Mouse (Mus musculus): ENCODE measurements around the gene Klhdc8b.

Gene Klhdc8b

DNA sequence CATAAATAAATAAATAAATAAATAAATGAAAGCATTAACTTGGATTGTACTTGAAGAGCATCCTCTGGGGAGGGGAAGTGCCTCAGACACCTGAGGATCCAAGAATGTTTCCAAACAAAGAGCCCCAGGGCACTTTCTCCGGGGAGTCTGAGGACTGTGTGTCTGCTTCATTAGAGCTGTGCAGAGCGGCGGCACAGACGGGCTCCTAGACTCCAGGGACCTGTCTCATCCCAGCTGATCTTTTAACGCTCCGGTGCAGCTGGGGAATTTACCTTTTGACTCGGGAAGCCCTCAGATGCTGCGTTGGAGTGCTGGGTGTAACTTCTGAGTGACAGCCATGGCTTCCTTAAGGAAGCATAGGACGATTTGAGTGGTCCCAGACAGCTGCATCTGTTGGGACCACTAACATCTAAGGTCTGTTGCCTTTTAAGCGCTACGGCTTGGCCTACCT lies at the start of gene Klhdc8b:
Gene Klhdc8b (minus strand): TSS at position 401 of the 451 bp plus-strand sequence.
- DNase-seq (ENCODE audit: low read depth) = no peak

DNA sequence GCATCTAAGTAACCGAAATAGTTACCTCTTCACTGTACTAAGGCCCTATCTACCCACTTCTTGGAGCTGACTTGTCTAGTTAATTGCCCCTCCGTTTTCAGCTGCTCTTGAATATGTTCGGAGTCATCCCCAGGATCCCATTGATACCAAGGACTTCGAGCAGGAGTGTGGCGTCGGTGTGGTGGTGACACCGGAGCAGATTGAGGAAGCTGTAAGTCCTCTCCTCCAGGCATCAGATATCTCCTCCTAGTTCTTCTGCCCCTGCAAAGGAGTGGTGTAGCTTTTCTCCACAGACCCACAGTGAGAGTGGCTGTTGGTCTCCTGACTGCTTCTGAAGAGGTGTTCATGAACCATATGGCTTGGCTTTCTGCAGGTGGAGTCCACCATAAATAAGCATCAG lies 47.4 kb upstream of the Klhdc8b start:
- DNase-seq (ENCODE audit: low read depth) = no peak

DNA sequence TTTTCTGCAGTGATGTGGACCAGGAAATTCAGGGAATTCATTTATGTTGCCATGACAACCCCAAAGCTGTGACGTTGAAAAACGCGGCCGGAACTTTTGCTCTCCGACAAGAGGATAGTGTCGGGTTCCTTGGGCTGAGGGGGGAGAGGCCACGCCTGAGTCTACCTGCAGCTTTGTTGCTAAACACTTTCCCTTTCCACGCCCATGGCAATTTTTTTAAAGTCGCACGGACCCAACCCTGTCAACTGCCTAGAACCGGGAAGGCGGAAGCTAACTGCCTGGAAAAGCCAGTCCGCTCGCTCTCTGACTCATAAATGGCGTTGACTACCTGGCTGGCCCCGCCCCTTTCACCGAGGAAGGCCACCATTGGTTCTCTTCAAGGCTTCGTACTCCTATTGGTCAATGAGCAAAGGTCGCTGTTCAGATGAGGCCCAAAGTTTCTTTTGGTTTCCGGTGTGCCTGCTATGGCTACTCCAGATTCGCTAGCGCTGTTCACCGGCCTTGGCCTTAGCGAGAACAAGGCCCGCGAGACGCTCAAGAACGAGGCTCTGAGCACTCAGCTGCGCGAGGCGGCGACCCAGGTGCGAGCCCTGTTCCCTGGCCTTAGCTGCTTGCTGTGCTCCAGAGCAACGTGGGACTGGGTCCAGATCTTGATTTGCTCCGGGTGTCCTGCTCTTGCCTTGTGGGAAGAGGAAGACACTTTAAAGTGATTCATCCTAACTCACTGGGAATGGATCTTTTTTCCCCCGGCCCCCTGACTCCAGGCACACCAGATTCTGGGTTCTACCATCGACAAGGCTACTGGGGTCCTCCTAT lies 46.4 kb upstream of the Klhdc8b start, which contains the start of gene Qars:
Gene Qars (plus strand): TSS at position 88 of the 816 bp plus-strand sequence.
- DNase-seq (ENCODE audit: low read depth) = peak; percentile 91

DNA sequence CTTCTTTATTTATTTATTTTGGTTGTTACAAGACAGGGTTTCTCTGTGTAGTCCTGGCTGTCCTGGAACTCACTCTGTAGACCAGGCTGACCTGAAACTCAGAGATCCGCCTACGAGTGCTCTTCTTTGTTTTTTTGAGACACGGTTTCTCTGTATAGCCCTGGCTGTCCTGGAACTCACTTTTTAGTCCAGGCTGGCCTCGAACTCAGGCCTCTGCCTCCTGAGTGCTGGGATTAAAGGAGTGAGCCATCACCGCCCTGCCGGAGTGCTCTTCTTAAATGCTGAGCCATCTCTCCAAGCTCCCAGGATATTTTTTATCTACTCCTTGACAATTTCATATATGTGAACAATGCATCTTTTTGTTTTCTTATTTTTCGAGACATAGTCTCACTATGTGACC lies 45.5 kb upstream of the Klhdc8b start:
- no peak for DNase-seq (ENCODE audit: low read depth)

DNA sequence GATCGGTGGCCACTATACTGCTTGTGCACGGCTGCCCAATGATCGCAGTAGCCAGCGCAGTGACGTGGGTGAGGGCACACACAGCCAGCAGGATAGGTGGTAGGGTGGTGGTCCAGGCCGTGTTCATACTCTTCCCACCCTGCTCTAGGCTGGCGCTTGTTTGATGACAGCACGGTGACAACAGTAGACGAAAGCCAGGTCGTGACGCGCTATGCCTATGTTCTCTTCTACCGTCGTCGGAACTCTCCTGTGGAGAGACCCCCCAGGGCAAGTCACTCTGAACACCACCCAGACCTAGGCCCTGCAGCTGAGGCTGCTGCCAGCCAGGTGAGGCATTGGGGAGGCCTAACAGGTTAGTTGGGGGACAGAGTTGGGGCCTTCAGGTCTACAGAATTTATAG lies 38.6 kb upstream of the Klhdc8b start:
- no peak for DNase-seq (ENCODE audit: low read depth)

DNA sequence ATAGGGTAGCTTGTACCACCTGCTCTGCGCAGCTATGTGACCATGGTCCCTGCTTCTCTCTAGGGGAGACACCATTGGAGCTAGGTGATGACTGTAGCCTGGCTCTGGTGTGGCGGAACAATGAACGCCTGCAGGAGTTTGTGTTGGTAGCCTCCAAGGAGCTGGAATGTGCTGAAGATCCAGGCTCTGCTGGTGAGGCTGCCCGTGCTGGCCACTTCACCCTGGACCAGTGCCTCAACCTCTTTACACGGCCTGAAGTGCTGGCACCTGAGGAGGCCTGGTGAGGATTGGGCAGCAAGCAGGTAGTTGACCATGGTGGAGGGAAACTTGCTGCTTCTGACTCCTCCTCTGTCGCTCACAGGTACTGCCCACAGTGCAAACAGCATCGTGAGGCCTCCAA lies 37.9 kb upstream of the Klhdc8b start:
- DNase-seq (ENCODE audit: low read depth) = no peak

DNA sequence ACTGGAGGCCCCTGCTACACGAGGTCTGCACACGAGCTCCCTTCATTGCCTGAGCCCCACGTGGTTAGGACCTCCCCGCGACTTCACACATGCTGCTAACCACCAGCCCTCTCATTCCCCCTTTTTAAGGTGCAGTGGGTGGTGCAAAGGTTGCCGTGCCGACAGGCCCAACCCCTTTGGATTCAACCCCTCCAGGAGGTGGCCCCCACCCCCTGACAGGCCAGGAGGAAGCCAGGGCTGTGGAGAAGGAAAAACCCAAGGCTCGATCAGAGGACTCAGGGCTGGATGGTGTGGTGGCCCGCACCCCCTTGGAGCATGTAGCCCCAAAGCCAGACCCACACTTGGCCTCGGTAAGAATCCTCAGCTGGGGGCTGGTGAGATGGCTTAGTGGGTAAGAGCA lies 33.5 kb upstream of the Klhdc8b start:
- DNase-seq (ENCODE audit: low read depth) = no peak

DNA sequence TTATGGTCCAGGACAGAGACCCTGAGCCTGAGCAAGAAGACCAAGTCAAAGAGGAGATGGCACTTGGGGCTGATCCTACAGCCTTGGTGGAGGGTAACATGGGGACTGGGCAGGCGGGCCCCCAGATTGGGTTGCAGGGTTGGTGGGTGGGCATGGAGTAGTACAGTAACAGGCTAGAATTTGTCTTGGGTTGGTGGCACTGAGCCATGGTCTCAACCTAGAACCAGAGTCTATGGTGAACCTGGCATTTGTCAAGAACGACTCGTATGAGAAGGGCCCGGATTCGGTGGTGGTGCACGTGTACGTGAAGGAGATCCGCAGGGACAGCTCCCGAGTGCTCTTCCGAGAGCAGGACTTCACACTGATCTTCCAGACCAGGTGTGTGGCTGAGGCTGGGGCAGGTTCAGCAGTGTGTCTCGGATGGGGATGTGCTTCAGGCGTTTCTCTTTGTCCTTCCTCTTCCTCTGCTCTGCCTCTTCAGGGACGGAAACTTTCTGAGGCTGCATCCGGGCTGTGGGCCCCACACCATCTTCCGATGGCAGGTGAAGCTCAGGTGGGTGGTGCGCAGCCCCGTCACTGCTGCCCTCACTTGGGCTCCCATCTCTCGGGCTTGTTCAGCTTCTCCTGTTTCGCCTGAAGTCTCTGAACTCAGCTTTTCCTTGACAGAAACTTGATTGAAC lies 32.9 kb upstream of the Klhdc8b start:
- DNase-seq (ENCODE audit: low read depth) = no peak

DNA sequence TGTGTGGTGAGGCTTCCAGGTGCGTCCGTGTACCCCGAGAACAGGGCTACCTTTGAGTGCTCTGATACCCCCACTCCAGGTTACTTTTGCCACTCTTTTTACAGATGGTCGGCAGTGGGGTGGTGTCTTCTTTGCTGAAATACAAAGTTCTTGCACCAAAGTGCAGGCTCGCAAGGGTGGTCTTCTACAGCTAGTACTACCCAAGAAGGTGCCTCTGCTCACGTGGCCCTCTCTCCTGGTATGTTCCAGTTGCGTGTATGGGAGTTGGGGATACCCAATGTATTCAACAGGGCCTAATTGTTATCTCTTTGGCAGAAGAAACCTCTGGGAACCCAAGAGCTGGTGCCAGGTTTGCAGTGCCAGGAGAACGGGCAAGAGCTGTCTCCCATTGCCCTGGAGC lies 31.9 kb upstream of the Klhdc8b start:
- DNase-seq (ENCODE audit: low read depth) = no peak

DNA sequence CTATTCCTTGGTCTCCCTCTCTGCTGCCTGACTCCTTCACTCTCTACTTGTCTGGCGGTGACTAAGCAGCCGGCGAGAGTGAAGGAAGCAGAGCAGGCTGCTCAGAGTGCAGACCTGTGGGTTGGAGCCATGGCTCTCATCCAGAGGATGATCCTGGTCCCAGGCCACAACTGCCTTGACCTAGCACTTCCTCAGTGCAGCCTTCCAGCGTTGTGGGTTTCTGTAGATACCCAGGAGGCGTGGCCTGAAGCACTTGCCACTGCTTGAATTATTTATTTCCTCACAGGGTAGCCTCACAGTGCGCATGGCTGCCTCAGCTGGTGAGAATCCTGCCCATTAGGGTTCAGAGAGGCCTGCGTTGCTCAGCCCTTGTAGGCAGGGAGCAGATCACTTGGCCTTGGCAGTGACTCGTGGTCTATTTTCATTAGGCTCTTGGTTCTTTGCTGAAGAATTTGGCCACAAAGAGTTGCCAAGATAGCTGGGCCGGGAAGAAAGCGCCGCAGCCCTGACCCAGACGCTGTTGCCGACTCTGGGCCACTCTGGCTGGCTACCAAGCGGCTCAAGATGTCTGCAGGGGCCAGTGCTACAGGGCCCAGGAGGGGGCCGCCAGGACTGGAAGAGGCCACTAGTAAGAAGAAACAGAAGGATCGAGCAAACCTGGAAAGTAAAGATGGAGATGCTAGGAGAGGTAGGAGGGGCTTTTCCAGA lies 30.8 kb upstream of the Klhdc8b start:
- peak; percentile 36 for DNase-seq (ENCODE audit: low read depth)

DNA sequence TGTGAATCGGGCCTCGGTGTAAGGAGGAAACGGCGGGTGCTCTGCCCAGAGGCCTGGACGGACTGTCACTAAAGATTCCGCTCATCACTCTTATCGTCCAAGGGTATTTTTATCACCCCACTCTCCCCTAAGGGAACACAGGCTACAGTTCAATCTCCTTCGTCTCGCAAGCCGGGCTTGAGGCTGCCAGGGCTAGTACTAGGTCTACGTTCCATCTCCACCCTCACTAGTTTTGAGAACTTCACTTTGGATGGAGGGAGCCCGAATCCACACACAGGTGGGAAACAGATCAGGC lies 29.9 kb upstream of the Klhdc8b start:
- DNase-seq (ENCODE audit: low read depth) = no peak

DNA sequence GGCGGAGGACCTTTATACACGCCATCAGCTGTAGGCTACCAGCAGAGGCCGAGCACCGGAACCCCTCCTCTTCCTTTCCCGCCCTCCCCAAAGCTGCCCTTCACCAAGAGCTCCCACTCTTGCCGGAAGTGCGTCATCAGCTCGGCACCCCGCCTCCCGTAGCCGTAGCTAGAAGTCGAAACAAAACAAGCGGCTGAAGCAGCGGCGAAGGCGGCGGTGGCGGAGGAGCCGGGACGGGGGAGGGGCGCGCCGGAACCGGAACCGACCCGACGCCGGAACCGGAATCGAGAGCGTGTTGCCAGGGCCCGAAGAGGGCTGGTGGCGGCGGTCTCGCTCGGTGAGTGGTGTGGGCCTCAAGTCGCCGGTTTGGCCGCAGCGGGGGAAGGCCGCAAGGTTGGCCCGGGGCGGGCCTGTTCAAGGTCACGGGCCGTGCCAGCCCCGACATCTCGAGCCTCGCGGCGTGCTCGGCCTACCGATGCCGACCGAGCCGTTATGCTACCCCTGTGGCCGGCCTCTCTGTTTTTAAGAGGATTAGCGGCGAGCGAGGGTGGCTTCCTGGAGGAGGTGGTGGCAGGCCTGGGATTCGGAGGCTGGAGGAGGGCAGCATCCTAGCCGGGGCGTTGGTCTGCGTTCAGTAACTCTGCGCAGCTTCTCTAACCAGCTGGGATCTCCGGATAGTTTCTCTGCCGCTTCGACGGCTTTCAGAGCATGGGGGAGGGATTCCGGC lies 29.3 kb upstream of the Klhdc8b start, which contains the start of gene Usp19:
Gene Usp19 (plus strand): TSS at position 44 of the 727 bp plus-strand sequence.
- DNase-seq (ENCODE audit: low read depth) = peak; percentile 91

DNA sequence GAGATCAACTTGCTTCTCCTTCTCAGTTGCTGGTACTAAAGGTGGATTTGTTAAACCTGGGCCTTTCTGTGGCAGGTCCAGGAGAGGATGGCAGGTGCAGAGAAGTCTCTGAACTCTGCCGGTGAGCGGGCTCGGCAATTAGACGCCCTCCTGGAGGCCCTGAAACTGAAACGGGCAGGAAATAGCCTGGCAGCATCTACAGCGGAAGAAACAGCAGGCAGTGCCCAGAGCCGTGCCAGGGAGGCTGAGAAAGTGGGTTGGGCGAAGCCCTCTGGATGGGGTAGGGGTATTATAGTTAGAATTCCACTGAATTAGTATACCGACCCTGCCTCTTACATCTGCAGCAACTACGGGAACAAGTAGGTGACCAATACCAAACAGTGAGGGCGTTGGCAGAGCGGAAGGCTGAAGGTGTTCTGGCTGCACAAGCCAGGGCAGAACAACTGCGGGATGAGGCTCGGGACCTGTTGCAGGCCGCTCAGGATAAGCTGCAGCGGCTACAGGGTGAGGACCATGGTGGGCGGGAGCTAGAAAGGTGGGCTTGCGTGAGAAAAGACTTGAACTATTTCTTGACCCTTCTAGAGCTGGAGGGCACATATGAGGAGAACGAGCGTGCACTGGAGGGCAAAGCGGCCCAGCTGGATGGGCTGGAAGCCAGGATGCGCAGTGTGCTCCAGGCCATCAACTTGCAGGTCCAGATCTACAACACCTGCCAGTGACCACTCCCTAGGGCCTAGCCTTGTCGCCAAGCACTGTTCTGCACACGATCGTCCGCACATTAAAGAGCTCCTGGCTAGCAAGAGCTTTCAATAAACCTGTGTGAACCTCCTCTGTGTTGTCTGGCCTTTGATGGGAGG lies 28.5 kb upstream of the Klhdc8b start:
- DNase-seq (ENCODE audit: low read depth) = no peak

DNA sequence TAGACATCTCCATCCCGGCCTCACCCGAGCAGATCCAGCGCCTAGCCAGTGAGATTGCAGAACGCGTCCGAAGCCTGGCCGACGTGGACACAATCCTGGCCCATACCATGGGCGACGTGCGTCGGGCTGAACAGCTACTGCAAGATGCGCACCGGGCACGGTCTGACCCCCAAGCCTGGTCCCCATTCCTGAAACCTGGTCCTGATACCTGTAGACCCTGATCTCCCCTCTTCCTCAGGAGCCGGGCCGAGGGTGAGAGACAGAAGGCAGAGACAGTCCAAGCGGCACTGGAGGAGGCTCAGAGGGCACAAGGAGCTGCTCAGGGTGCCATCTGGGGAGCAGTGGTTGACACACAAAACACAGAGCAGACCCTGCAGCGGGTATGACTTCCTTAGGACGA lies 27.8 kb upstream of the Klhdc8b start:
- no peak for DNase-seq (ENCODE audit: low read depth)

DNA sequence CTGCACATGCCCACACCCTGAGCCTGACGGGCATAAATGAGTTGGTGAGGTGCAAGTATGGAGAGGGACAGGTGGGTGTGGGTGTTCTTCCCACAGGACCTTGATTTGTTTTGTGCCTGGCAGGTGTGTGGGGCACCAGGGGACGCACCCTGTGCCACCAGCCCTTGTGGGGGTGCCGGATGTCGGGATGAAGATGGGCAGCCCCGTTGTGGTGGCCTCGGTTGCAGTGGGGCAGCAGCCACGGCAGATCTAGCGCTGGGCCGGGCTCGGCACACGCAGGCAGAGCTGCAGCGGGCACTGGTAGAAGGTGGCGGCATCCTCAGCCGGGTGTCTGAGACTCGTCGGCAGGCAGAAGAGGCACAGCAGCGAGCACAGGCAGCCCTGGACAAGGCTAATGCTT lies 27.0 kb upstream of the Klhdc8b start:
- DNase-seq (ENCODE audit: low read depth) = no peak

DNA sequence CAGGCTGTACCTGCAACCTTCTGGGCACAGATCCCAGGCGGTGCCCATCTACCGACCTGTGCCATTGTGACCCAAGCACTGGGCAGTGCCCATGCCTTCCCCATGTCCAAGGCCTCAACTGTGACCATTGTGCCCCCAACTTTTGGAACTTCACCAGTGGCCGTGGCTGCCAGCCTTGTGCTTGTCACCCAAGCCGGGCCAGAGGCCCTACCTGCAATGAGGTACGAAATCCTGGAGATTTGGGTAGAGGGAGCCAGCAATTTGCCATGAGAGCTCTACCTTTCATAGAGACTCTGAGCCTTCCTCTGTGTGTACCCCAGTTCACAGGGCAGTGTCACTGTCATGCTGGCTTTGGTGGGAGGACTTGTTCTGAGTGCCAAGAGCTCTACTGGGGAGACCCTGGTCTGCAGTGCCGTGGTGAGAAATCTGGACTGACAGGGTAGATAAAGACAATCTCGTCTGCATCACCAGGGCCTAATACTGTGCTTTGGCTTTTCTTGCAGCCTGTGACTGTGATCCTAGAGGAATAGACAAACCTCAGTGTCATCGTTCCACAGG lies 25.7 kb upstream of the Klhdc8b start:
- DNase-seq (ENCODE audit: low read depth) = no peak

DNA sequence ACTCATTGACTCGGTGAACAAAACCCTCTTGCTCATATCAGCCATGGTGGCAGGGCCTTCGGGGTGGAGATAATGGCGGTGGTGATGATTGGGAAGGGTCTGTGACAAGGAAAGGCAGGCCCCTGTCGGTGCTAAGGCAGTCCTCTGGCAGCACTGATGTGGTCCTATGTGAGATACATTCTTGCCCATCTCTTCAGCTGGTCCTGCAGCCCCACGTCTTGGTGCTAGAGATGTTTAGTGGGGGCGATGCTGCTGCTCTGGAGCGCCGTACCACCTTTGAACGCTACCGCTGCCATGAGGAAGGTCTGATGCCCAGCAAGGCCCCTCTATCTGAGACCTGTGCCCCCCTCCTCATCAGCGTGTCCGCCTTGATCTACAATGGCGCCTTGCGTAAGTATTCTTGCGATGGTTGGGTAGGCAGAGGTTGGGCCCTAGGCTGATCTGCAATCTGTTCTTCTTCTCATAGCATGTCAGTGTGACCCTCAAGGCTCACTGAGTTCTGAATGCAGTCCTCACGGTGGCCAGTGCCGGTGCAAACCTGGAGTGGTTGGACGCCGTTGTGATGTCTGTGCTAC lies 24.0 kb upstream of the Klhdc8b start:
- no peak for DNase-seq (ENCODE audit: low read depth)

DNA sequence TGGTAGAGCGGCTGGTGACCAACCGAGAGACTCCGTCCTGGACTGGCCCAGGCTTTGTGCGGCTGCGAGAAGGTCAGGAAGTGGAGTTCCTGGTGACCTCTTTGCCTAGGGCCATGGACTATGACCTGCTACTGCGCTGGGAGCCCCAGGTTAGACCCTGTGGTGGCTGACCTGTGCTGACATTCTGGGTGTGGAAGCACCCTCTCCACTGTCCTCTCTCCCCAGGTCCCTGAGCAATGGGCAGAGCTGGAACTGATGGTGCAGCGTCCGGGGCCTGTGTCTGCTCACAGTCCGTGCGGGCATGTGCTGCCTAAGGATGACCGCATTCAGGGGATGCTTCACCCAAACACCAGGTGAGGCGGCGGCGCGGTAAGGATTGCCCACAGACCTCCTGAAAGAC lies 22.6 kb upstream of the Klhdc8b start:
- no peak for DNase-seq (ENCODE audit: low read depth)

DNA sequence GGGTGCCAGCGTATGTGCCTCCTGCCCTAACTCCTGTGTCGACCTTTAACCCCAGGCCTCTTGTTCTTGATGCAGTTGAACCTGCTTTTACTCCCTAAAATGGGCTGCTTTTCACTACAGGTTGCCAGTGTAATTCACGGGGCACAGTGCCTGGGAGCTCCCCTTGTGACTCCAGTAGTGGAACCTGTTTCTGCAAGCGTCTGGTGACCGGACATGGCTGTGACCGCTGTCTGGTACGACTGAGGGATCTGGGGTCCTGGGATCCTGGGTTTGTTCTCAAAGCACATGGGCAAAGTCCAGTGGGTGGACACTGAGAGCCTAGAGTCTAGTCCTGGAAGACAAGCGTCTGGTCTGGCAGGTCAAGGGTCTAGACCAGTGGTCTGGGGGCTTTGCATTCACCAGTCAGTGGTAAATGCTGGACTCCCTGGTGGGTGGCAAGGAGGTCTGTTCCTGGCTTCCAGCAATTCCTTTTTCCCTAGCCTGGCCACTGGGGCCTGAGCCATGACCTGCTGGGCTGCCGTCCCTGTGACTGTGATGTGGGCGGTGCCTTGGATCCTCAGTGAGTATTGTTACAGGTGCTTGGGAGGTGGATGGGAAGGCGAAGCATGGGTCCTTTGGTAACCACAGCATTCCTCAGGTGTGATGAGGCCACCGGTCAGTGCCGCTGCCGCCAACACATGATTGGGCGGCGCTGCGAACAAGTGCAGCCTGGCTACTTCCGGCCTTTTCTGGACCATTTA lies 21.8 kb upstream of the Klhdc8b start:
- no peak for DNase-seq (ENCODE audit: low read depth)
